Mouse (Mus musculus): Measurements from ENCODE around the gene Eri3. TPM values are rescaled to one million over a fixed set of nuclear protein-coding genes. Genes with fewer than 3 reads are reported as not detected.

The Eri3 gene
- polyA plus RNA-seq, 1 experiment from 2014 or later: 102 TPM

DNA sequence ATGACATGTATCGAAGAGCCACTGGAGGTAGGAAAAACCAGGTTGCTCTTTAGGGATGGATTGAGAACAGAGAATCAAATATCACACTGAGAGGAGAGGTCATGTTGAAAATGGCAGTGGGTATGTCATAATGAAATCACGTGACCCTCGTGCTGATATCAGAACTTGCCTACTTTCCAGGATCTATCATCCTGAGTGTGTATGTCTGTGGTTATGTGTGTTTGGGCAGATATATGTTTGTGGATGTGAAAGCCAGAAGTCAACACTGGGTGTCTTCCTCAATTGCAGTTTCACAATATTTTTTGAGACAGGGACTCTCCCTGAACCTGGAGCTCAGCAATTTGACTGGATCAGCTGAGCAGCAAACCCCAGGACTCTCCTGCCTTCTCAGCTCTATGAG lies 4.7 kb upstream of the Eri3 start:
- WGBS: 82% methylated on average over 3 of the region's 3 CpGs
- H3K4me1 ChIP-seq: 0 out of 2 replicates have a peak, but pooled peaks cover 7% of the 10 kb centered on the region

DNA sequence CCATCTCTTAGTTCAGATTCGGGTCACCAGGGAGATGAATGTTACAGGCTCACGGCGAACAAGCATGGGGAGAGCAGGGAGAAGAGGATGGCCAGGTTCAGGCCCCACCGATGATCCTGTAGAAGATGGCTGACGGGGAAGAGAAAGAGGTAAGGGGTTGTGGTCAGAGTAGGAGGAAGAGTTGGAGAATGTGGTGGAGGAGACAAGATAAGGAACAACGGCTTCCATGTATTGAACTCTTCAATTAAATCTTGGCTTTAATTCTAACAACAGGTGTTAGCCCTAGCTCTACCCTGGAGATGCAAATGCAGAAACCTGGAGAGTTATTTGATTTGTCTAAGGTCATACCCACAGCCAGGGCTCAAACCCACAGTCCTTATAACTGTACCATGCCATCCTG lies 3.5 kb upstream of the Eri3 start:
- ATAC-seq (ENCODE audit: extremely low read depth, insufficient number of reproducible peaks, low FRiP score, low TSS enrichment): no peak
- no peak overlapping the region for H3K27ac ChIP-seq (replicated peaks)
- H3K4me2 ChIP-seq: no peak overlapping the region
- H3K36me3 ChIP-seq: no peaks in the 10 kb centered on the region
- H3K9me3 ChIP-seq: no peaks in the 10 kb centered on the region
- H3K4me3 ChIP-seq: no peak overlapping the region
- peaks cover 18% of the 10 kb centered on the region for H3K4me1 ChIP-seq
- 66% methylated on average over 6 of the region's 6 CpGs for WGBS
- H3K27me3 ChIP-seq (replicated peaks): no peaks in the 10 kb centered on the region; the same call in 1 of the 2 replicates
- no peak overlapping the region for H3K9ac ChIP-seq

More for the DNA sequence above, 4.7 kb upstream of the Eri3 start:
- no peak overlapping the region for H3K9ac ChIP-seq
- ATAC-seq (ENCODE audit: extremely low read depth, insufficient number of reproducible peaks, low FRiP score, low TSS enrichment): no peak
- H3K4me3 ChIP-seq: no peak overlapping the region
- no peaks in the 10 kb centered on the region for H3K9me3 ChIP-seq
- no peaks in the 10 kb centered on the region for H3K36me3 ChIP-seq
- no peak overlapping the region for H3K4me2 ChIP-seq
- H3K27ac ChIP-seq (replicated peaks): no peak overlapping the region
- H3K27me3 ChIP-seq (replicated peaks): no peaks in the 10 kb centered on the region; the same call in 1 of the 2 replicates

DNA sequence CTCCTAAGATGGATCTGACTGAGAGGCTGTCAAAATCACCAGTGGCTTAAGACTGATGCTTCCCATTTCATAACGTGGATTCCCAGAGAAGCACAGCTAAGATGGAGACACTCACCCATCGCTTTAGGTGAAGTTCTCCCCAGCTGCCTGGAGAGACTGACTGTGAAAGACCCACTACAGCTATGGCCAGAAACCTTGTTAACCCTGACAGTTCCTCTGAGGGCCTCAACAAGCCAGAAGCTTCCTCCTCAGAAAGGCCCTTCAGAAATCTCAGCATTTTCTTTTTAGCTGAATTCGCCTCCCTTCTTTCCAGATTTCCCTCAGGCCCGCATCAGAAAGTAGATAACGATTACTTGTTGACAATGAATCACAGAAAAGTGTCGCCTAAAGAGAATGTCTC lies 589 bp upstream of the Eri3 start:
- Histone ChIP-seq H3K27ac (replicated peaks) (0 out of 2 replicates have a peak overlapping the region, but pooled peaks have one; percentile 33), H3K36me3 (no peaks in the 10 kb centered on the region), H3K27me3 (replicated peaks) (no peaks in the 10 kb centered on the region), H3K4me3 (peak overlapping the region; percentile 96), H3K9ac (peak overlapping the region; percentile 33; the same call in 1 of the 2 replicates), H3K9me3 (no peaks in the 10 kb centered on the region), H3K4me2 (peak overlapping the region; percentile 87), H3K4me1 (peaks cover 25% of the 10 kb centered on the region)
- ATAC-seq (ENCODE audit: extremely low read depth, insufficient number of reproducible peaks, low FRiP score, low TSS enrichment): no peak
- 32% methylated on average over 6 of the region's 6 CpGs for WGBS

DNA sequence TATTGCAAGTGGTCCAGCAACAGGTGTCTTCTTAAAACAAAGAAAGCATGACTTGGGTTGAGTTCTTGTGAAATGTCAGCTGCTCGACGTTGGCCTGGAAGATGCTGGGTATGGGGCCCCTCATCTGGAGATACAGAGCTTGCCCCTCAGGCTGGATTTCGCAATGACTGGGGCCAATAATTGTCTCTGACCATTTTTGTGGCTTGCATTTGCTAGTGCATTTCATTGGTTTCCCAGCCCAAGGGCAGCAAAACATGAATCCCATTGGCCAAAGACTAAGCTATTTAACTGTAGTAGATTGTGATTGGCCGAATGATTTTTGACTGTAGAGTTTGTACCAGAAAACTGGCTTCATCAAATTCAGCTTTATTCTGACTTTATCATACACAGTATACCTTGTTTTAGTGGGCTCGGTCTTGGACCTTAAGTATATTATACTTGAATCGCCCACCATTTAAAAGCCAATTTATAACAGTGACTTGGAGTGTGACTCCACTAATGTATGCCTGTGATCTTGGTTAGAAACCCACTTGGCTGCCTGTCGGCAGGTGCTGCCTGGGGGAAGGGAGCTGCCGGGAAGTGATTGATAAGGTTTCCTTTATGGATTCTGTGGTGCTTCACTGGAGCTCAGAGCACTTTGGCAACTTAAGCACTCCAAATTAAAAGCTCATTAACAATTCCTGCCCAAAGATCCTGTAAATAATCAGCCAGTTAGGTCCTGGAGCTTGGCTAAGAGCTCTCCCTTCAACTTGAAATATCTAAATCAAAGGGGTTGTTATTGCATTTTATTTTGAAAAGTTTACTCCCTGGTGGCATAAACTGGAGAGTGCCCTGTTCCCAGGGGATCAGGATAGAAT lies 1.2 kb downstream of the Eri3 start:
- Histone ChIP-seq H3K9ac (peak overlapping the region; percentile 94), H3K27ac (replicated peaks) (no peak overlapping the region), H3K4me3 (peak overlapping the region; percentile 96), H3K4me2 (peak overlapping the region; percentile 87), H3K9me3 (no peaks in the 10 kb centered on the region), H3K4me1 (peaks cover 35% of the 10 kb centered on the region), H3K36me3 (no peaks in the 10 kb centered on the region), H3K27me3 (replicated peaks) (no peaks in the 10 kb centered on the region)
- 53% methylated on average over 8 of the region's 8 CpGs for WGBS
- ATAC-seq (ENCODE audit: extremely low read depth, insufficient number of reproducible peaks, low FRiP score, low TSS enrichment): no peak

DNA sequence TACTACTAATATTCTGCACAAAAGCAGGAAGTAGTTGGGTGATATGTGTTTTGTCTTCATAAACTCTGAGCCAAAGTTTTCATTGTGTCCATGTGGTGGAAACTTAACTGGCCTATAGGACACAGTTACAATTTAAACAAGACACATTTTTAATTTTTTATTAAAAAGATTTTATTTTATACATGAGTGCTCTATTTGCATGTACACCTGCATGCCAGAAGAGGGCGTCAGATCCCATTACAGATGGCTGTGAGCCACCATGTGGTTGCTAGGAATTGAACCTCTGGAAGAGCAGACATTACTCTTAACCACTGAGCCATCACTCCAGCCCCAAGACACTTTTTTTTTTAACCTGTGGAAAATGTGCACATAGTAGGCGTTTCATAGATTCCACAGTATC lies 5.3 kb downstream of the Eri3 start:
- Histone ChIP-seq H3K27me3 (replicated peaks) (no peaks in the 10 kb centered on the region), H3K4me2 (no peak overlapping the region), H3K27ac (replicated peaks) (no peak overlapping the region), H3K4me3 (no peak overlapping the region), H3K9me3 (no peaks in the 10 kb centered on the region), H3K9ac (no peak overlapping the region), H3K4me1 (peaks cover 49% of the 10 kb centered on the region), H3K36me3 (peaks cover 12% of the 10 kb centered on the region)
- ATAC-seq (ENCODE audit: extremely low read depth, insufficient number of reproducible peaks, low FRiP score, low TSS enrichment): no peak
- 52% methylated on average over 2 of the region's 2 CpGs for WGBS

DNA sequence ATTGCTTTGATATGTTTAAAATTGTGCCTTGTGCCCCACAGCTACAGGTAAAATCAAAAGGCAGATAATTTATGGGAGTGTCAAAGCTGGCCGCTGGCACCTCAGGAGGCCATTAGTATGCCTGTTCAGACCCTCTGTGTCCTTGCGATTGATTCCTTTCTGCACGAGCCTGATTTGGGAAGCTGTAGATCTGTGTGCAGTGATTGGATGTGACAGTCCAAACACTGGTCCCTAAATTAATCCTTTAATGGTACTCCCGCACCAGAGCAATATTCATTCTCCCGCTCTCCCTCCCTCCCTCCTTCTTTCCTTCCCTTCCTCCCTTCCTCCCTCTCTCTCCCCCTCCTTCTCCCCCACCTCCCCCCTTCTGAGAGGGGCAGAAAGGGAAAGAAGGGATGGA lies 6.2 kb downstream of the Eri3 start:
- H3K4me3 ChIP-seq: no peak overlapping the region
- H3K27me3 ChIP-seq (replicated peaks): no peaks in the 10 kb centered on the region
- H3K9me3 ChIP-seq: no peaks in the 10 kb centered on the region
- H3K27ac ChIP-seq (replicated peaks): no peak overlapping the region
- no peak overlapping the region for H3K9ac ChIP-seq
- WGBS: 59% methylated on average over 5 of the region's 5 CpGs
- H3K4me2 ChIP-seq: no peak overlapping the region
- peaks cover 12% of the 10 kb centered on the region for H3K36me3 ChIP-seq
- ATAC-seq (ENCODE audit: extremely low read depth, insufficient number of reproducible peaks, low FRiP score, low TSS enrichment): no peak
- H3K4me1 ChIP-seq: peaks cover 41% of the 10 kb centered on the region

DNA sequence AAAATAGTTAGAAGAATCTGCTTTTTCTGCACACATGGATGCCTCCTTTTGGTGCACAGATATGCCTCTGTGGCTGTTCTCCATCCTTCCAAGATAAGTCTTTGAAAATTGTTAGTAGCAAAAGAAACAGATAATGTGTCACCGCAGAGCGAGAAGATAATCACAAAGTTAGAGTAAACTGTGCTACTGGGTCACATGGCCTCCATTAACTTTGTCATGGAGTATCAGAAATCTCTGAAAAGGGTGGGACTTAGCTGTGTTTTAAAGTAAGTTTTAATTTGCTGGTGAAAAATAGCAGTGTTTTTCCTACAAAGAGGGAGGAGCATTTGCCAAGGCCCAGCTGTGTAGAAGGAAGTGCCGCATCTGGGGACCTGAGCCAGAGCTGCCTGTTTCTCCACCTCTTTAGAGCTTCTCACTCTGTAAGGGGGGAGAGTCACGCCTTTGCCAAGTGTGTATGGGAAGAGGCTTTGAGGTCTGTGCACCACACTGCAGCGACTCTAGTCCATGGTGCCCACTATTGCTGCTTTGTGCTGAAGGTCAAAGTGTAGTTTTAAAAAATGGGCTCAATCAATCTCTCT lies 7.0 kb downstream of the Eri3 start:
- Histone ChIP-seq H3K9me3 (no peaks in the 10 kb centered on the region), H3K4me3 (no peak overlapping the region), H3K9ac (no peak overlapping the region), H3K27ac (replicated peaks) (0 out of 2 replicates have a peak overlapping the region, but pooled peaks have one; percentile 12), H3K27me3 (replicated peaks) (no peaks in the 10 kb centered on the region), H3K4me2 (no peak overlapping the region), H3K36me3 (peaks cover 15% of the 10 kb centered on the region), H3K4me1 (peaks cover 37% of the 10 kb centered on the region)
- WGBS: 63% methylated on average over 5 of the region's 5 CpGs
- ATAC-seq (ENCODE audit: extremely low read depth, insufficient number of reproducible peaks, low FRiP score, low TSS enrichment): no peak

DNA sequence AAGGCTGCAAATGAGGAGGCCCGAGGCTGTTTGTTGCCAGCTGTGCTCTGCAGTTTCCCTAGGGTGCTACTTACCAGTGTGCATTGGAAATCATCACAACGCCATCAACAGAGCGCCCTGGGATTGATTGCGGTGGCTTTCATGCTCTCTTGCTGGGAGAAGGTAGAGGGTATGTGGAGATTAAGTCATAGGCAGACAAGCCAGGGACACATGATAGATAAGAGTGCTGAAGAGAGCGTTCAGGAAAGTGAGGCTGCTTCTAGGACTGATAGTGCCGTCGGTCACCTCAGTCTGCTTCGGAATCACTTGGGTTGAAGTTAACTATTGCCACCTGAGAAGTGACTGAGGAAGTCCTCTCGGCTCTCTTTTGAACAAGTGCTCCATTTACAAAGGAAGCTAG lies 13.8 kb downstream of the Eri3 start:
- Histone ChIP-seq H3K27me3 (replicated peaks) (no peaks in the 10 kb centered on the region), H3K4me1 (peaks cover 45% of the 10 kb centered on the region), H3K27ac (replicated peaks) (no peak overlapping the region; the same call in 1 of the 2 replicates), H3K4me3 (no peak overlapping the region), H3K9me3 (no peaks in the 10 kb centered on the region), H3K9ac (no peak overlapping the region), H3K4me2 (no peak overlapping the region), H3K36me3 (peaks cover 41% of the 10 kb centered on the region)
- ATAC-seq (ENCODE audit: extremely low read depth, insufficient number of reproducible peaks, low FRiP score, low TSS enrichment): no peak
- WGBS: 24% methylated on average over 9 of the region's 9 CpGs

DNA sequence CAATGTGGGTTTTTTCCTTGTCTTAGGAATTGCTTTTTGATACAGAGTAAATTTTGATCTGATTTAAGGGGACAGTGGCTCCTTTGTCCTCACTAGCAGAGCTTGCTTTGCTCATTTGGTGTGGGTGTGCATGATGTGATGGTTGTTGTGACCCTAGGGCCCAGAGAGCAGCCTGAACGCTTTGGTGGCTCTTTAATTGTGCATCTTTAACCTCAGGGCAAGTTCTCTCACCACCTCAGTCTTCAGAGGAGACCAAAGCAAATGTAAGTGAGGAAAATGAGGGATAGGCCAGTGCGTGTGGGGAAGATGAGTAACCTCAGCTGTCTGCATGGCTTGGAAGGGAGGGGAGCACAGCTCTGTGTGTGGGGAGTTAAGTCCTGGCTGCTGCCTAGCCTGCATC lies 18.7 kb downstream of the Eri3 start:
- Histone ChIP-seq H3K4me2 (no peak overlapping the region), H3K27ac (replicated peaks) (no peak overlapping the region), H3K4me3 (no peak overlapping the region), H3K27me3 (replicated peaks) (no peaks in the 10 kb centered on the region), H3K36me3 (peaks cover 32% of the 10 kb centered on the region), H3K9ac (no peak overlapping the region), H3K9me3 (no peaks in the 10 kb centered on the region), H3K4me1 (peaks cover 38% of the 10 kb centered on the region)
- no peak for ATAC-seq (ENCODE audit: extremely low read depth, insufficient number of reproducible peaks, low FRiP score, low TSS enrichment)
- 68% methylated on average over 2 of the region's 2 CpGs for WGBS

DNA sequence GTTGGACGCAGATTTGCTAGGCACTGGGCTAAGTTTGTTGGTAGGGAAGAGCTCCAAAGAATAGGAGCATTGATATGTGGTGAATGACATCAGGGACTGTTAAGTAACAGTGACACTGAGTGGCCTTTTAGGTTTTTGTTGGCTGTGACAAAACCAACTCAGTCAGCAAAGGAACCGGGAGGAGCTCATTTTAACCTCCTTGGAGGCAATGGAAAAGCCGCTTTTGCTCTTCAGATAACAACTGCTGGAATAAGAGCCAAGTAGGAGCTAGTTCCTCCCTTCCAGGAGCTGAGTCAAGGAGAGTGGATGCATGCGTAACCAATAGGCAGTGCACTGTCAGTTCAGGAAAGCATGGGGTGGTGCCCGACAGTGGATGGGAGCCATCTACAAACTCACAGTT lies 20.8 kb downstream of the Eri3 start:
- Histone ChIP-seq H3K27ac (replicated peaks) (0 out of 2 replicates have a peak overlapping the region, but pooled peaks have one; percentile 9), H3K4me1 (peaks cover 35% of the 10 kb centered on the region), H3K36me3 (peaks cover 27% of the 10 kb centered on the region), H3K27me3 (replicated peaks) (no peaks in the 10 kb centered on the region), H3K4me2 (no peak overlapping the region), H3K9me3 (no peaks in the 10 kb centered on the region), H3K4me3 (no peak overlapping the region), H3K9ac (no peak overlapping the region)
- WGBS: 59% methylated on average over 5 of the region's 5 CpGs
- no peak for ATAC-seq (ENCODE audit: extremely low read depth, insufficient number of reproducible peaks, low FRiP score, low TSS enrichment)

DNA sequence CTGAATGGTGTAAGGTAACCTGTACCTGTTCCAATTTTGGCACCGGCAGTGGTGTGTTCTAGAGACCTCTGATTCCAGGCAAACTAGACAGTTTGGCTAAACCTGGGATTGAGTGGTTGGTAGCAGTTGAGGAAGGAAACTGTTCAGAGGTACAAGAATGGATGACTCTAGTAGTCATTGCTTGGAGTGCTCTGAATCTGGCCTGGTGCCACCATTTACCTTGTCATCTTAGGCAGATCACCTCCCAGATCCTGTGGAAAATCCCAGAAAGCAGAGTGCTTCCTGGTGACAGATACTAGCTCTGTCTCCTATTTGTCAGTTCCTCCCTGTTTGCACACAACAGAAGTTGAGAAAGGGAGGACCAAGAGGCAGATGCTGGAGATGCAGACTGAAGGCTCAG lies 27.4 kb downstream of the Eri3 start:
- H3K4me3 ChIP-seq: no peak overlapping the region
- WGBS: 74% methylated on average over 1 of the region's 1 CpGs

More for the DNA sequence above, 27.4 kb downstream of the Eri3 start:
- peaks cover 29% of the 10 kb centered on the region for H3K4me1 ChIP-seq
- no peak for ATAC-seq (ENCODE audit: extremely low read depth, insufficient number of reproducible peaks, low FRiP score, low TSS enrichment)
- H3K36me3 ChIP-seq: peaks cover 24% of the 10 kb centered on the region
- no peak overlapping the region for H3K9ac ChIP-seq
- no peak overlapping the region for H3K27ac ChIP-seq (replicated peaks)
- H3K4me2 ChIP-seq: no peak overlapping the region
- H3K27me3 ChIP-seq (replicated peaks): no peaks in the 10 kb centered on the region
- H3K9me3 ChIP-seq: no peaks in the 10 kb centered on the region
